Mouse (Mus musculus) layer of hippocampus, postnatal 36 days (tissue): ENCODE data around the gene Lrrc2. TPM values are rescaled to one million over a fixed set of nuclear protein-coding genes. Genes with fewer than 3 reads are reported as not detected.

Experiments
- DNase-seq, 2 experiments: peaks; one replicate each; pipeline ENCODE4 v3.0.0; 2022
- total RNA-seq, 2 experiments: library from RNA; stranded (reverse); gene quantifications; 2 replicates each; pipeline ENCODE4 v1.2.3; 2021

The Lrrc2 gene
- total RNA-seq, 2 experiments from 2014 or later: 1.3 to 1.5 TPM

DNA sequence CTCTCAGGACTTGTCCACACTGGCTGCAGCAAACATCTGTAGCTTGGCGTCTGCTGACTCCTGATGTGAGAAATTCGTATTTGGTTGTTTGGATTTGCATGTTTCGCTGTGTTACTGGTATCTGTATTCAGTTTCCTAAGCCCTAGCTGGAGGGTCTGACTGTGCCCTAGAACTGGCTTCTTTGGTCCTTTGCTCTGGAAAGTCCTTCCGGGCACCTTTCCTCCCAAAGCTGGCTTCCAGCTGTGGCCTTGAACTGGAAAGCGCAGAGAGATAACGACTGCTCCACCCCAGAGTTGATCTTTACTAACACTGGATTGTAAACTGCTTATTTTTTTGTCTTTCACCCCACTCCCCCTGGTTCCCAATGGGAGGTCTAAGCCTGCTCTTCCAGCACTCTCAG is 3.4 kb upstream of the Lrrc2 start:
- DNase-seq: no peak

- DNase-seq: no peak
These were observed 2.5 kb upstream of the Lrrc2 start for GRCm38 (mm10) chr9:110948813-110949310.

DNA sequence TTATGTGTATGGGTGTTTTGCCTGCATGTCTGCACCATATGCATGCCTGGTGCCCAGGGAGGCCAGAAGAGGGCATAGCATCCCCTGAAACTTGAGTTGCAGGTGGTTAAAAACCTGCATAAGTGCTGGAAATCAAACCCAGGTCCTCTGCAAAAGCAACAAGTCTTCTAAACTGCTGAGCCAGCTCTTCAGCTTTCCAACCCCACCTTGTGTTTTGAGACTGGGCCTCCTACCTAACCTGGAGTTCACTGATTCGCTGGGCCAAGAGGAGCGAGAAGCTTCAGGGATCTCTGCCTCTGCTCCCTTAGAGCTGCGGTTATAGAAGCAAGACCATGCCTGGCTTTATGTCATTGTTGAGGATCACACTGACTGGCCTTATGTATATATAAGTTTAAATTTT is 1.2 kb upstream of the Lrrc2 start:
- DNase-seq: no peak

DNA sequence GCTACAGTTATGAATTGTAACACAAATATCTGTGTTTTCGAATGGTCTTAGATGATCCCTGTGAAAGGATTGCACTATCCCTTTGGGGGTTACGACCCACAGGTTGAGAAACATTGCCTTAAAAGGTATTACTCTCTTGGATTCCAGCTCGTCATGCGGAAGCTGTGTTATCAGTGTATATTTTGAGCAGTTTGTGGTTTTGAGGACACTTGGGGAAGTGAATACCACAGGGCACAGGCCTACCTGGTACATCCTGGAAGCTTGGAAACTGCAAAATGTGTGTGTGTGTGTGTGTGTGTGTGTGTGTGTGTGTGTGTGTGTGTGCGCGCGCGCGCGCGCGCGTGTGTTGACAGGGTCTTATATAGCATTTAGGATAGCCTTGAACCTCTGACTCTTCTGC is 521 bp downstream of the Lrrc2 start:
- DNase-seq: no peak

DNA sequence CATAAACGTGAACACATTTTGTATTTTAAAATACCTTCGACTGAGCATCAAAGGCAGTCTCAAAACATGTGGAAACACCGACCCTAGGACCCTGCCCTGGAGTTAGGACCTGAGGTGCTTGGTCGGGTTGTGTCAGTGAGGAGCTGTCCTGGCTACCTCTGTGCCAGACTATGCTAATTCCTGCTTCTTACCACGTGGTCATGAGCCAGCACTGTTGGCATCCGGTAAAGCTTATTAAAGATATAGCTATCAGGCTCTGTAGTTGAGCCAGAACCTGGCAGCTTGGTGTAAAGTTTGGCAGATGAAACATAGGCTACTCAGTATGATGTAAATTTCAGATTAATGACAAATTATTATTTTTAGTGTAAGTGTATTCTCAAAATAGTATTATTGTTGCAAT is 1.1 kb downstream of the Lrrc2 start:
- no peak for DNase-seq

DNA sequence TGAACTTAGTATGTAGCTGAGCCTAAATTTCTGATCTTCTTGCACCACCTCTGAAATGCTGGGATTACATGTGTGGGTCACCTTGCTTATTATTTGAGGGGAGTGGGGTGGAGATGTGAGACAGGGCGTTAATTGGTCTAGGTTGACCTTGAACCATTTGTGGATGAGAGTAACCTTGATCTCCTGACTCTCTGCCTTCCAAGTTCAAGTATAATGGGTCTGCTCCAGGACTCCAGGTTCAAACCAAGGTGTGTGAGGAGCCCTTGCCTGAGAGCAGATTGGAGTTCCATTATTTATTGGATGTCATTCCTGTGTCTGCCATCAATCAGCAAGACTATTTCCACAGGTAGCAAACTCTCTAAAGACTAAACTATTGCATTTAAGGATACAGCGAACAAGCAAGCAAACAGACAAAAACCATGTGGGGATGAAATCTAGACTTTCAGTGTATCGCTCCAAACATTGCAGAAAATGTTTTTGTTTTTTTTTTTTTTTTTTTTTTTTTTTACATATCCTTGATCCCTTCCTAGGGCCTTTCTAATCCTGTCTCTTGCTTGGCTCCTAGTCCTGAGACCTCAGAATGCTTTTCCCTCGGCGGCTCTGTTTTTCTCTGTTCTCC is 1.7 kb downstream of the Lrrc2 start:
- DNase-seq: no peak

DNA sequence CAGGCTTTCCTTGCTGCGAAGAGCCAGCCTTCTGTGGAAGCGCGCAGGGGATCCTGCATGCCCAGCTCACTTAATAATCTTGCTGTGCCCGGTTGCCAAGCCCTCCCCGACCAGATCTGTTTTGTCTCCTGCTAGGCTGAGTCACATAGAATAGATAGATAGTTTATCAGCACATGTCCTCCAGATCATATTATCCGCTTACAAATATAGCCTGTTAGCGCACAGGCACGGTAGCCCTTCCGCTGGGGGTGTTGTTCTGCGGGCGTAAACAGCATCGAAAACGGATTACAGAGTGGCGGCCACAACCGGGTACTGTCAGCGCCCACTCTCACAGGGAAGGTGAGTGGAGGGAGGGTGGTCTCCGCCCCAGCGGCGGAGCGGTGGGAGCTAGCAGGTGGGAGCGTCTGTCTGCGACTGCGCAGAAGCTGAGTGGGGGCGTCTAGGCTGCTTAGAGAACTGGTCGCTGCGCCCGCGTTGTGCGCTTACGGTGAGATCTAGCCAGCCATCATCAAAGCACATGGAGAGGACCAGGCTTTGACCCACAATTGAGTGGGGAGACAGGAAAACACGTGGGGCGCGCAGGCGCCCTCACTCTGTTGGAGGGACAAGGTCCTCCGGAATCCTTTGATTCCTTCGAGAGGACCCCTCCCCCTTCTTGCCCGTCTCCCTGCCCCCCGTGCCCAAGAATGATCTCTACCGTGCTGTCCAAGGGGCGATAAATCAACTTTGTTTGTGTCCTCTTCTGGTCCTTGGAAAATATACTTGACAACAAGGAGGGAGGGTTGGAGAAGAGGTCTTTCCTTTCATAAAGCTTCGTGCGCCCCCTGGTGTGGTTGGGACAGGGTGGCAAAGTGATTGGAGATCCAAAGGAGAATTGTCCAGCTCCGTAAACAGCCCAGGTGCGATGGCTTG is 2.5 kb downstream of the Lrrc2 start:
- peak; percentile 69 to 73 for DNase-seq

GRCm38 (mm10) chr9:110954681-110955445 is 3.5 kb downstream of the Lrrc2 start:
- no peak for DNase-seq

DNA sequence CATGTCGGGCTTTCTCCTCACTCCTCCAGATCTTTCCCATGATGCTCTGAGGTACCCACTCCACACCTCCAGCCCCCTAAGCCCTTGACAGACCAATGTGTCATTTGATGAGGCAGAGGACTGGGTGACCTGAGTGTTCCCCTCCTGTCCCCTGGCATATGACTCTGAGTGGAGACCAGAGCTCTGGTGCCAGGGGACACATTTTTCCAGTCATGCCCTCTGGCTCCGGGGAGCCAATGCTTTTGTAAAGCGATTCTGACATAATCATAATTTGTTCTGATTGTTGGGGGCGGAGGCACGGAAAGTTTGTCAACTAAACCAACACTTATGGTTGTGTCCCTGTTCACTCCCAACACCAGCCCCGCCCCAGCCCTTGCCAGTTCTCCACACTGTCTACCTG is 4.6 kb downstream of the Lrrc2 start:
- no peak for DNase-seq

GRCm38 (mm10) chr9:110959669-110960068 is 8.3 kb downstream of the Lrrc2 start:
- no peak for DNase-seq

DNA sequence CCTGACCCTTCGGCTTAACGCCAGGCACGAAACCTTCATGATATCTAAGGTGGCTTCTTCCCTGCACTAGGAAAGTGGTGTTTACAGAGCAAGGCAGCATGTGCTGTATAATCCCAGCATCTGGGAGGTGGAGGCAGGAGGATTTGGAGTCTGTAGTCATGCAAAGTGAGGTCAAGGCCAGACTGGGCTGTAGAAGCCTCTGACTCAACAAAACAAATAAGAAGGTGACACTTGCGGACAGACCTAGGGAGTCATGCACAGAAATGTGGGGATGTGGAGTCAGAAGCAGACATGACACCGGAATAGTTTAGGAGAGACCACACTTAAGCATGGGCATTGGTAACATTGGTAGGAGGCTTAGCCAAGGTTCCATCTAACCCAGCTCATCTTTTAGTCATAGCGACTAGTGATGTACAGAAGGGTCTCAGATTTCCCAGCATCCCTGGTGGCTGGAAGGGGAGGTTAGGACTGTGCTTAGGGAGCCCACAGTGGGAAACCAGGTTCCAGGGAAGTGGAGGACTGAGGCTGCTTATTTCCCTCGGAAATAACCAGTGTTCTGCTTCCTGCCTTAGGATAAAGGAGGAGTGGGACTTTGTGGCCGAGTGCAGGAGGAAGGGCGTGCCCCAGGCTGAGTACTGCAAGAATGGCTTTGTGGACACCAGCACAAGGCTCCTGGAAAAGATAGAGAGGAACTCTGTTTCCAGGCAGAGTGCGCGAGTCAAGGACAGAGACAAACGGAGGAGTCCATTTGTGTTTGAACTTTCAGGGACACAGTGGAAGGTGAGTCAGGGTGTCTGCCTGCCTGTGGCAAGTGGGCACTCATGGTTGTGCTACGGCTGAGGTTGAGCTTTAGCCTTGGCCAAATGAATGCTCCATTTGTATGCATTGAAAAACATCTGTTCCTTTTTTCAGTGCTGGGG is 9.1 kb downstream of the Lrrc2 start:
- DNase-seq: no peak

- DNase-seq: no peak
These were observed 10.0 kb downstream of the Lrrc2 start for GRCm38 (mm10) chr9:110961386-110961785.

- DNase-seq: no peak
These were observed 12.3 kb downstream of the Lrrc2 start for GRCm38 (mm10) chr9:110963566-110964115.

- DNase-seq: no peak
These were observed 13.9 kb downstream of the Lrrc2 start for GRCm38 (mm10) chr9:110965062-110965909.

DNA sequence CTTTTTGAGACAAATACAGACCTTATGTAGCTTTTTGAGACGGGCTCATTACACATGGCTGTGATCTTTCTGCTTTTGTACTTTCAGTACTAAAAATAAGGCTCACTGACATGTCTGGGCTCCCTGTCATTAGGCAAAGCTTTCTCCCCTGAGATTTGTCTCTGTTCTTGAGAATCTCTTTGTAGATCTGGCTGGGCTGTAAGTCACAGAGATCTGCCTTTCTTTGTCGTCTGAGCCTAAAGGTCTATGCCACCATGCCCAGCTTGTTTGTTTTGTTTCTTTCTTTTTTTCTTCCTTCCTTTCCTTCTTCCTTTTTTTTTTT is 14.5 kb downstream of the Lrrc2 start:
- no peak for DNase-seq

GRCm38 (mm10) chr9:110979411-110979810 is 28.1 kb downstream of the Lrrc2 start:
- DNase-seq: no peak

DNA sequence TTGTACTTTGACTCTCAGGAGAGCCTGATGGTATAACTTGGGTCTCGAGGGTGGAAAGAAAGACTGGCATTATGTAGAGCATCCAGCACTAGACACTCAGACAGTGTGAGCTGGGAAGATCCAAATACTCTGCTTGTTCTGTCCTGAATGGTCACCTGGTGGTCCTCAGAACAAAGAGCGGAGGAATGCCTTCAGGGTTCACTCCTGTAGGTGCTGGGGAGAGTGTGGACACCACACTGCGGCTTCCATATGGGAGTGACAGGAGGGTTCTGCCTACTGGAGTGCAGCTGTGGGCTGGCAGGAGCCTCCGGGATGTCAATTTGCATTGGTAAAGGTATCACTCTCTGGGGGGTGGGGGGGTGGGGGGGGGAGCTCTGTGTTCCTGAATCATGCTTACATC is 31.0 kb downstream of the Lrrc2 start:
- DNase-seq: no peak

GRCm38 (mm10) chr9:110984096-110984495 is 32.8 kb downstream of the Lrrc2 start:
- no peak for DNase-seq

GRCm38 (mm10) chr9:110985541-110985940 is 34.2 kb downstream of the Lrrc2 start:
- DNase-seq: no peak

- DNase-seq: no peak
These were observed 34.6 kb downstream of the Lrrc2 start for GRCm38 (mm10) chr9:110985951-110986350.

DNA sequence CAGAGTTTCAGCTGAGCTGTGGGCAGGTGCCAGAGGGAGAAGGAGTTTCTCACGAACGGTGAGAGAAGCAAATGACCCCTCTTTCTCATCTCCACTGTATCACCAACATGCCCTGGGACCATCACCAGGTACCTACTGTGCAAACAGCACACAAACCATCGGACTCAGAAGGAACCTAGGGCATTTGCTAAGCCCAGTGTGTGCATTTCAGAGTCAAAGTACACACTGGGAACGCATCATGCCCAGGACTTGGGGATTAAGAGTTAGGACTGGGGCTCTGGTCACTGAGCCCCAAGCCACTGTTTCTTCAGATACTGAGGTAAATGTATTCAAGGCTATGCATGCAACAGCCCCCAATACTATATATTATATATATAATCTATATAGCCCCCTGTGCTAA is 36.0 kb downstream of the Lrrc2 start:
- DNase-seq: no peak
